Mouse (Mus musculus) lung, postnatal 0 days (tissue): ENCODE data around the gene Cerk. TPM values are rescaled to one million over a fixed set of nuclear protein-coding genes. Genes with fewer than 3 reads are reported as not detected.

Source experiments
- ATAC-seq: fragments of 200-750 bp; cut with Nextera tagmentation; 2 replicates; pipeline ENCODE4 v1.8.0; 2017; ENCODE audit warnings: moderate library complexity
- DNase-seq: peaks from one replicate; pipeline ENCODE4 v3.0.0-alpha.2; 2016; ENCODE audit warnings: low spot score
- H3K27ac ChIP-seq: fragments of 300-500 bp; sonication (generic); 2 replicates; pipeline ENCODE4 v1.5.1; 2014; ENCODE audit warnings: antibody characterized with exemption, mild to moderate bottlenecking, low read length, mixed read lengths
- H3K27me3 ChIP-seq: fragments of 300-500 bp; sonication (generic); replicated peaks from 2 replicates; pipeline ENCODE4 v1.6.1; 2014; ENCODE audit warnings: low read length, mixed read lengths; ENCODE audit not compliant: insufficient read depth
- H3K36me3 ChIP-seq: fragments of 300-500 bp; sonication (generic); 2 replicates; pipeline ENCODE4 v1.6.1; 2014; ENCODE audit warnings: low read length, mixed read lengths; ENCODE audit not compliant: insufficient read depth
- H3K4me1 ChIP-seq: fragments of 300-500 bp; sonication (generic); 2 replicates; pipeline ENCODE4 v1.6.1; 2014; ENCODE audit warnings: antibody characterized with exemption, low read depth, low read length, mixed read lengths; ENCODE audit not compliant: insufficient read depth
- H3K4me2 ChIP-seq: fragments of 300-500 bp; sonication (generic); replicated peaks from 2 replicates; pipeline ENCODE4 v1.6.1; 2014; ENCODE audit warnings: low read depth, mild to moderate bottlenecking, low read length, moderate library complexity, mixed read lengths
- H3K4me3 ChIP-seq: fragments of 300-500 bp; sonication (generic); 2 replicates; pipeline ENCODE4 v1.5.1; 2014; ENCODE audit warnings: low read depth, low read length
- H3K9ac ChIP-seq: fragments of 300-500 bp; sonication (generic); replicated peaks from 2 replicates; pipeline ENCODE4 v1.6.1; 2014; ENCODE audit warnings: low read depth, mild to moderate bottlenecking
- H3K9me3 ChIP-seq: fragments of 300-500 bp; sonication (generic); 2 replicates; pipeline ENCODE4 v1.6.1; 2016; ENCODE audit warnings: low read length, mixed read lengths
- CTCF ChIP-seq: IDR thresholded peaks from 2 replicates; pipeline ENCODE4 v1.5.1; 2016; ENCODE audit warnings: antibody characterized with exemption, mild to moderate bottlenecking
- EP300 ChIP-seq: IDR thresholded peaks from 2 replicates; pipeline ENCODE4 v1.6.1; 2016; ENCODE audit warnings: antibody characterized with exemption, mild to moderate bottlenecking, control low read depth
- WGBS: fragments of 180-500 bp; shearing (Covaris S2); extraction: QIAGEN DNeasy Blood & Tissue Kit; methylation state at CpG from one replicate; pipeline ENCODE4 v1.1.7; 2014; 5-methylcytosine and 5-hydroxymethylcytosine counted together
- polyA plus RNA-seq: library from polyadenylated mRNA; unstranded; fragments of >200 nt; fragmentation: Nextera tagmentation; extraction: Ambion mirVana; gene quantifications from 2 replicates; pipeline ENCODE4 v1.2.1, GENCODE M21; 2015

Cerk gene
- polyA plus RNA-seq, 1 experiment from 2014 or later: 16.9 TPM

DNA sequence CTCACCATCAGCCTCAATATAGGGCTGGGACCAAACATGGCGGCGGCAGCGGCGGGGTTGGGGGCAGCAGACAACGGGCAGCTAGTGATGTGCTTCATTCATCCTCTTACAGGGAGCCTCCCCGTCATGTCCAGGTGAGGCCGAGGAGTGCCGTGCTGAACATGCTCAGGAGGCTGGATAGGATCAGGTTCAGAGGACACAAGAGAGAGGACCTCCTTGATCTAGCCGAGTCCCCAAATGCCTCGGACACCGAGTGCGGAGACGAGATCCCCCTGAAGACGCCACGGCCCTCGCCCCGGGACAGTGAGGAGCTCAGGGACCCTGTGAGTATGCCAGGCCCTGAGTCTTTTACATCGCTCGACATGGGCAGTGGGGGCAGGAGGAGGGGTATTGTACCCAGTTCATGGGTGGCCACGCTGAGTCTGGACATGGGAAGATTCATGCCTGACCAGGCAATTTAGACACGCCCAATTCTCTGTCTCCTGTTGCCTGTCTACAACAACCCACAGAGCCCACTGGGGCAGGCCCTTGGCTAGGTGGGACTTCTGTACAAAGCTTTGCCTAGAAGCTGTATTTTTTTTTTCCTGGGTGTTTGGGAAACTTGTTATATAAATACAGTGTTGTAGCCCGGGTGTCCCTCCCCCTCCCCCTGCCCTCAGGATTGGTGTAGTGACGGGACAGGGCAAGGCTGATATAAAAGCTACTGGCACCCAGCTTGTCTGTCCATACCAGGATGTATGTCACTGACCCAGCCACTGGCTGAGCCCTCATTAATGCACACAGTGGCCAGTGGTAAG is 94.5 kb downstream of the Cerk start:
- WGBS: 86% methylated on average over 23 of the region's 23 CpGs
- H3K4me2 ChIP-seq: no peak overlapping the region
- H3K4me1 ChIP-seq: peaks cover 22% of the 10 kb centered on the region
- no peaks in the 10 kb centered on the region for H3K9me3 ChIP-seq
- no peak overlapping the region for H3K9ac ChIP-seq
- H3K27ac ChIP-seq: peak overlapping the region; percentile 68
- no peak overlapping the region for H3K4me3 ChIP-seq
- H3K27me3 ChIP-seq: no peaks in the 10 kb centered on the region
- DNase-seq (no peak), ATAC-seq (no peak)
- no peaks in the 10 kb centered on the region for H3K36me3 ChIP-seq
- TF ChIP-seq CTCF: no peak
- TF ChIP-seq EP300: no peak

DNA sequence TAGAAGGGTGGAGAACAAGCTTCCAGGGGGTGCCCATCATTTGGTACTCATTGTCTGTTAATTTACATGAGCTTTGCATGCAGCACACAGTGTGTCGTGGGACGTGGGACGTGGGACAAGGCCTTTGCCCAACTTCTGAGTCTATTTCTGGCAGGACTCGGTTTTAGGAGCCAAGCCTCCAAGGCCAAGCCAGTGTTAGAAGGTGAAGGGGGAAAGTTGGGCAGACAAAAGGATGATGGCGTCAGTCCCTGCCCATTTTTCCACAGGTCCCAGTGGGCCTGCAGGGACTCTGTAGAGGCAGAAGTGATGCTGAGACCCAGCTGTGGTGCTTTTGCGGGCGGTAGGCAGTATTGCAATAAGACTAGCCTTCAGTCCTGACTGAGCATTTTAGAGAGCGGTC is 95.4 kb downstream of the Cerk start:
- Histone ChIP-seq H3K27me3 (no peaks in the 10 kb centered on the region), H3K36me3 (no peaks in the 10 kb centered on the region), H3K9me3 (no peaks in the 10 kb centered on the region), H3K4me2 (no peak overlapping the region), H3K4me1 (peaks cover 25% of the 10 kb centered on the region), H3K4me3 (no peak overlapping the region), H3K9ac (no peak overlapping the region), H3K27ac (peak overlapping the region; percentile 68)
- ATAC-seq: no peak
- TF ChIP-seq CTCF (no peak), EP300 (no peak)
- no peak for DNase-seq
- WGBS: 77% methylated on average over 8 of the region's 8 CpGs

DNA sequence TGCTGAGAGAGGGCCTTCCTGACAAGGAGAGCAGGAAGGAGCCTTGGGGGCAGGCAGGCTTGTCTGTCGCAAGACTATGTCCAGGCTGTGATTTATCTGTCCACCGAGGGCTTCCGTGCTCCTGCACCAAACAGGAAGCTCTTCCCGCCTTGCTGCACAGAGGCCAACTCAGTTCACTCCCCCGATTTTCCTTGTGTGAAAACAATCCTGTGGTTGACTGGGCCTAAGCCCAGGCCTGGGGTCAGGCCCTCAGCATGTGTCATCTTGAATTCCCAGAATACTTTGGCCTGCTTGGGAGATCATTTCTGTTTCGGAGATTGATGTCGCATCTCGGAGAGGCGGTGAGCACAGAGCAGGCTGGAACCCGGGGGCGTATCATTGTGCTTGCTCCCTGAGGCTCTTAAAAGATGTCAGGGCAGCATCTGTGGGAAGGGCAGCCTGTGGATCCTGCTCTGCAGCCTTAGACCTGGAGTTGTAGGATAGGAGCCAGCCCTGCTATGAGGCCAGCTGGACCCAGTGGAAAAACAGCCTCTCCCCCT is 95.9 kb downstream of the Cerk start:
- WGBS: 28% methylated on average over 11 of the region's 11 CpGs
- Histone ChIP-seq H3K4me2 (no peak overlapping the region), H3K36me3 (no peaks in the 10 kb centered on the region), H3K27me3 (no peaks in the 10 kb centered on the region), H3K4me3 (no peak overlapping the region), H3K9me3 (no peaks in the 10 kb centered on the region), H3K4me1 (peaks cover 30% of the 10 kb centered on the region), H3K27ac (peak overlapping the region; percentile 68), H3K9ac (no peak overlapping the region)
- ATAC-seq: peak; percentile 81
- TF ChIP-seq CTCF (no peak), EP300 (peak; percentile 84)
- peak; percentile 92 for DNase-seq

Other genes with a start within 250 kb of the Cerk start
- 2.1 and 2.2 TPM in 2 replicates for gene Celsr1, start 152.4 kb downstream of the Cerk start, polyA plus RNA-seq
- gene Gramd4, start 128.4 kb downstream of the Cerk start, polyA plus RNA-seq: 9.9 and 11.1 TPM in 2 replicates
- gene Tbc1d22a, start 28.3 kb upstream of the Cerk start, polyA plus RNA-seq: 11.8 and 13.1 TPM in 2 replicates